Mouse (Mus musculus): ENCODE measurements around the gene Cldn18. TPM values are rescaled to one million over a fixed set of nuclear protein-coding genes. Genes with fewer than 3 reads are reported as not detected.
A peak's percentile ranks its signal among the peaks of the same experiment; 100 is the strongest.

Cldn18 gene
- polyA plus RNA-seq (2012; rRNA removed), result not detected in 2 replicates

GRCm38 (mm10) chr9:99717134-99717533, at the start of gene Cldn18:
TSS of gene Cldn18 (minus strand) at chr9:99717267.
- DNase-seq, result no peak
- H3K27me3 ChIP-seq (ENCODE audit: control insufficient read depth, insufficient read depth, low read length), result no peaks in the 10 kb centered on the region
- 90% methylated on average over 14 of the region's 14 CpGs for WGBS
- H3K4me1 ChIP-seq (ENCODE audit: control insufficient read depth, insufficient read depth, low read length), result no peaks in the 10 kb centered on the region
- no peak within 1 kb of the TSS for H3K4me3 ChIP-seq (replicated peaks; ENCODE audit: insufficient read depth, low read depth, low read length)
- TF ChIP-seq POLR2A (IDR thresholded peaks at IDR 0.05; ENCODE audit: borderline replicate concordance, insufficient read depth, low read length) (no peak), CTCF (IDR thresholded peaks at IDR 0.05; ENCODE audit: borderline replicate concordance, insufficient read depth, low read depth, low read length) (no peak)
- no peak within 1 kb of the TSS for H3K27ac ChIP-seq (ENCODE audit: insufficient read depth, low read length)

- peak in 1 of 2 experiments; percentile 4 for DNase-seq
- Histone ChIP-seq H3K4me3 (replicated peaks; ENCODE audit: insufficient read depth, low read depth, low read length) (no peak overlapping the region), H3K27ac (ENCODE audit: insufficient read depth, low read length) (no peak overlapping the region), H3K4me1 (ENCODE audit: control insufficient read depth, insufficient read depth, low read length) (no peaks in the 10 kb centered on the region), H3K27me3 (ENCODE audit: control insufficient read depth, insufficient read depth, low read length) (no peaks in the 10 kb centered on the region)
- WGBS, result 56% methylated on average over 6 of the region's 6 CpGs
- TF ChIP-seq POLR2A (IDR thresholded peaks at IDR 0.05; ENCODE audit: borderline replicate concordance, insufficient read depth, low read length), result no peak
- peak; percentile 27; the same call in 1 of the 2 replicates for TF ChIP-seq CTCF (IDR thresholded peaks at IDR 0.05; ENCODE audit: borderline replicate concordance, insufficient read depth, low read depth, low read length)
These were observed 46.5 kb upstream of the Cldn18 start for GRCm38 (mm10) chr9:99763530-99763929.

GRCm38 (mm10) chr9:99750272-99750671, 33.2 kb upstream of the Cldn18 start:
- 80% methylated on average over 4 of the region's 4 CpGs for WGBS
- no peak overlapping the region for H3K27ac ChIP-seq (ENCODE audit: insufficient read depth, low read length)

GRCm38 (mm10) chr9:99748279-99748678, 31.2 kb upstream of the Cldn18 start:
- H3K27ac ChIP-seq (ENCODE audit: insufficient read depth, low read length), result no peak overlapping the region
- TF ChIP-seq POLR2A (IDR thresholded peaks at IDR 0.05; ENCODE audit: borderline replicate concordance, insufficient read depth, low read length) (no peak), CTCF (IDR thresholded peaks at IDR 0.05; ENCODE audit: borderline replicate concordance, insufficient read depth, low read depth, low read length) (no peak)
- DNase-seq, result no peak
- WGBS, result 85% methylated on average over 1 of the region's 1 CpGs
- H3K4me1 ChIP-seq (ENCODE audit: control insufficient read depth, insufficient read depth, low read length), result no peaks in the 10 kb centered on the region
- H3K27me3 ChIP-seq (ENCODE audit: control insufficient read depth, insufficient read depth, low read length), result no peaks in the 10 kb centered on the region
- no peak overlapping the region for H3K4me3 ChIP-seq (replicated peaks; ENCODE audit: insufficient read depth, low read depth, low read length)

More at GRCm38 (mm10) chr9:99750272-99750671, 33.2 kb upstream of the Cldn18 start:
- no peaks in the 10 kb centered on the region for H3K27me3 ChIP-seq (ENCODE audit: control insufficient read depth, insufficient read depth, low read length)
- no peak for DNase-seq
- H3K4me1 ChIP-seq (ENCODE audit: control insufficient read depth, insufficient read depth, low read length), result no peaks in the 10 kb centered on the region
- no peak for TF ChIP-seq POLR2A (IDR thresholded peaks at IDR 0.05; ENCODE audit: borderline replicate concordance, insufficient read depth, low read length)
- no peak for TF ChIP-seq CTCF (IDR thresholded peaks at IDR 0.05; ENCODE audit: borderline replicate concordance, insufficient read depth, low read depth, low read length)
- no peak overlapping the region for H3K4me3 ChIP-seq (replicated peaks; ENCODE audit: insufficient read depth, low read depth, low read length)

GRCm38 (mm10) chr9:99747731-99748130, 30.7 kb upstream of the Cldn18 start:
- Histone ChIP-seq H3K27ac (ENCODE audit: insufficient read depth, low read length) (no peak overlapping the region), H3K4me3 (replicated peaks; ENCODE audit: insufficient read depth, low read depth, low read length) (no peak overlapping the region), H3K27me3 (ENCODE audit: control insufficient read depth, insufficient read depth, low read length) (no peaks in the 10 kb centered on the region), H3K4me1 (ENCODE audit: control insufficient read depth, insufficient read depth, low read length) (no peaks in the 10 kb centered on the region)
- no peak for TF ChIP-seq POLR2A (IDR thresholded peaks at IDR 0.05; ENCODE audit: borderline replicate concordance, insufficient read depth, low read length)
- TF ChIP-seq CTCF (IDR thresholded peaks at IDR 0.05; ENCODE audit: borderline replicate concordance, insufficient read depth, low read depth, low read length), result no peak
- no peak for DNase-seq
- WGBS, result 69% methylated on average over 4 of the region's 4 CpGs

- H3K27ac ChIP-seq (ENCODE audit: insufficient read depth, low read length), result no peak overlapping the region
- WGBS, result 67% methylated on average over 5 of the region's 5 CpGs
These were observed 27.5 kb upstream of the Cldn18 start for GRCm38 (mm10) chr9:99744548-99744947.

GRCm38 (mm10) chr9:99729943-99730646, 13.0 kb upstream of the Cldn18 start:
- Histone ChIP-seq H3K4me3 (replicated peaks; ENCODE audit: insufficient read depth, low read depth, low read length) (no peak overlapping the region), H3K27ac (ENCODE audit: insufficient read depth, low read length) (no peak overlapping the region), H3K4me1 (ENCODE audit: control insufficient read depth, insufficient read depth, low read length) (no peaks in the 10 kb centered on the region), H3K27me3 (ENCODE audit: control insufficient read depth, insufficient read depth, low read length) (no peaks in the 10 kb centered on the region; the same call in 1 of the 2 replicates)
- TF ChIP-seq POLR2A (IDR thresholded peaks at IDR 0.05; ENCODE audit: borderline replicate concordance, insufficient read depth, low read length) (no peak), CTCF (IDR thresholded peaks at IDR 0.05; ENCODE audit: borderline replicate concordance, insufficient read depth, low read depth, low read length) (peak; percentile 44; the same call in 1 of the 2 replicates)
- WGBS, result 36% methylated on average over 15 of the region's 15 CpGs
- peak; percentile 21 to 33 for DNase-seq

More at GRCm38 (mm10) chr9:99744548-99744947, 27.5 kb upstream of the Cldn18 start:
- TF ChIP-seq CTCF (IDR thresholded peaks at IDR 0.05; ENCODE audit: borderline replicate concordance, insufficient read depth, low read depth, low read length) (no peak), POLR2A (IDR thresholded peaks at IDR 0.05; ENCODE audit: borderline replicate concordance, insufficient read depth, low read length) (no peak)
- Histone ChIP-seq H3K4me1 (ENCODE audit: control insufficient read depth, insufficient read depth, low read length) (no peaks in the 10 kb centered on the region), H3K4me3 (replicated peaks; ENCODE audit: insufficient read depth, low read depth, low read length) (no peak overlapping the region), H3K27me3 (ENCODE audit: control insufficient read depth, insufficient read depth, low read length) (no peaks in the 10 kb centered on the region)
- DNase-seq, result peak in 1 of 2 experiments; percentile 17

- Histone ChIP-seq H3K27me3 (ENCODE audit: control insufficient read depth, insufficient read depth, low read length) (no peaks in the 10 kb centered on the region), H3K27ac (ENCODE audit: insufficient read depth, low read length) (no peak overlapping the region), H3K4me3 (replicated peaks; ENCODE audit: insufficient read depth, low read depth, low read length) (no peak overlapping the region), H3K4me1 (ENCODE audit: control insufficient read depth, insufficient read depth, low read length) (no peaks in the 10 kb centered on the region)
- DNase-seq, result no peak
- TF ChIP-seq CTCF (IDR thresholded peaks at IDR 0.05; ENCODE audit: borderline replicate concordance, insufficient read depth, low read depth, low read length), result no peak
- TF ChIP-seq POLR2A (IDR thresholded peaks at IDR 0.05; ENCODE audit: borderline replicate concordance, insufficient read depth, low read length), result no peak
- 73% methylated on average over 11 of the region's 11 CpGs for WGBS
These were observed 10.8 kb upstream of the Cldn18 start for GRCm38 (mm10) chr9:99727819-99728218.
